Mouse (Mus musculus): ENCODE results near the gene Lhb.
"Not testable (repeated sequence)": the region's sequence is repeated elsewhere in the genome, so short reads cannot be mapped to it uniquely, and the experiment has no call there.

Gene Lhb

GRCm38 (mm10) chr7:45420615-45420919 is at the start of gene Lhb:
Gene Lhb (plus strand): TSS chr7:45420820.
- no peak for DNase-seq (ENCODE audit: low read depth, low spot score)

- DNase-seq (ENCODE audit: low read depth, low spot score) = no peak
Measured at GRCm38 (mm10) chr7:45372371-45372770, 48.2 kb upstream of the Lhb start.

DNA sequence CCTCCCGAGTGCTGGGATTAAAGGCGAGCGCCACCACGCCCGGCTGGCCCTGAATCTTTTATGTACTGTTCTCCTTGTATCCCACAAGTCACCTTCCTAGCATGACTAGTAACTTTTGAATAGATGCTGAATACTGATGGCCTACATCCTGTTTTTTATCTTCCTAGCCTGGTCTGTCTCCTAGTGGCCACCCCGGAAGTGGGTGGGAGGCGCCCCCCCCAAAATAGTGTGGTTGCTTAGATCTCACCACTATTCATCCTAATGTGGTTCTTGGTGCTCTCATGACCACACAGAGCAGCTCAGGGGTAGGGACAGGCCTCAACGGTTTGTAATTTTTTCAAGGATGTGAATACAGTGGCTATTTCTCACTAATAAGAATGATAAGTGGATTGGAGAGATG is 46.0 kb upstream of the Lhb start:
- DNase-seq (ENCODE audit: low read depth, low spot score) = no peak

DNA sequence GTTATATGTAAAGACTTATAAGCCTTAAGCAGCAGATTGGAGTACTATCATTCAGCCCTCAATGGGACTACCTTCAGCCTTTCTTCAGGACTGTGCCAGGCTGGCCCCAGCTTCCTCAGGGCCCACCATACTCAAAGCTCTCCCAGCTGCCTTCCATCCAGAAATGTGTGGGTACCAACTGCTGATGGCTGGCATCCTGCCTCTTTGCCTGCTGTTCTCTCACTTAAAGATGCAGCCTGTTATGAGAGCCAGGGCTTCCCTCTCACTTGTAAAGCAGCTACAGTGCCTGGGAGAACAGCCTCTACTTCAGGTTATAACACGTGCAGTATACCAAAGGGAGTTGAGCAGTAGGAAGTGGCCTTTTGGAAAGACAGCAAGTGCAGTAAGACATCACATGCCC is 44.6 kb upstream of the Lhb start:
- no peak for DNase-seq (ENCODE audit: low read depth, low spot score)

DNA sequence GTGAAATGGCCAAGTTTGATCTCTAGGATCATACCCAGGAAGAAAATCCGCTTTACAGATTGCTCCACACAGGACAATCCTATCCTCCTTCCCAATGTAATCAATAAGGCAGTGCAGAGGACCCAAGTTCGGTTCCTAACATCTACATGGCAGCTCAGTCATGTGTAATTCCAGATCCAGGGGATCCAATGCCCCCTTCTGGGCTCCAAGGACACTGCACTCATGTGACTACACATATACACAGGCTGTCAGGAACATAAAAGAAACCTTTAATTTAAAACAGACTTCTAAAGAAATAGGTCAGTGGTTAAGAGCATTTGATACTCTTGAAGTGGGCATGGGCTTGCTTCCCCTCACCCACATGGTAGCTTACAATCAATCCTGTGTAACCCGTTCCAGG is 34.5 kb upstream of the Lhb start:
- DNase-seq (ENCODE audit: low read depth, low spot score) = no peak

DNA sequence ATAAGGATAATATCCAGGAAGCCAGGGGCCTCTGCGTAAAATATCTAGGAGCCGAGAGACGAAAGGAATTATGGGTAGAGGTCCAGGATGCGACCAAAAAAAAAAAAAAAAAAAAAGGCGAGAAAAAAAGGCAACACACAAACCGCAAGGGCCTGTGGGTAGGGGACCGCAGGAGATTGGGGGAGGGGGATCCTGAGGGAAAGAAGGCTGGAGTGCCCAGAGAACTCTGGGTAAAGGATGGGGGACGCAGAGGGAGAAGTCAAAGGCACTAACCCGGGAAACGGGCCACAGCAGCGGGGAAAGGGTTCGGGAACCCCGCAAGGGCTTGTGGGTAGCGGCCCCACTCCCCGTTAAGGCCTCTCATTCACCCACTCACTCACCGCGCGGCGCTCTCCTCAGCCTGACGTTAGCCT is 25.5 kb upstream of the Lhb start:
- no peak for DNase-seq (ENCODE audit: low read depth, low spot score)

GRCm38 (mm10) chr7:45395578-45396336 is 24.9 kb upstream of the Lhb start, which contains the start of gene Snrnp70:
Gene Snrnp70 (minus strand): TSS chr7:45395742.
- DNase-seq (ENCODE audit: low read depth, low spot score) = peak; percentile 100

DNA sequence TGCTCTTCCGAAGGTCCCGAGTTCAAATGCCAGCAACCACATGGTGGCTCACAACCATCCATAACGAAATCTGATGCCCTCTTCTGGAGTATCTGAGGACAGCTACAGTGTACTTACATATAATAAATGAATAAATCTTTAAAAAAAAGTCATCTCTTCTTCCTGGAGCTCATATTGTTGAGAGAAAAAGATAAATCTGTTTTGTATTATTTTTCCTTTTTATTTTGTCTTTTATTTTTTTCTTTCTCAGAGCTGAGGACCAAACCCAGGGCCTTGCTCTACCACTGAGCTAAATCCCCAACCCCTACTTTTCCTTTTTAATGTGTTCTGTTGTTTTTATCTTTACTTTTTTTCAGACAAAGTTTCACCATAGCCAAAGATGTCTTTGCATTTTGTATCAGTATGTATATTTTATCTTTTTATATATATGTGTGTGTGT is 24.3 kb upstream of the Lhb start:
- DNase-seq (ENCODE audit: low read depth, low spot score) = not testable (repeated sequence)

GRCm38 (mm10) chr7:45396787-45397186 is 23.8 kb upstream of the Lhb start:
- DNase-seq (ENCODE audit: low read depth, low spot score) = no peak

DNA sequence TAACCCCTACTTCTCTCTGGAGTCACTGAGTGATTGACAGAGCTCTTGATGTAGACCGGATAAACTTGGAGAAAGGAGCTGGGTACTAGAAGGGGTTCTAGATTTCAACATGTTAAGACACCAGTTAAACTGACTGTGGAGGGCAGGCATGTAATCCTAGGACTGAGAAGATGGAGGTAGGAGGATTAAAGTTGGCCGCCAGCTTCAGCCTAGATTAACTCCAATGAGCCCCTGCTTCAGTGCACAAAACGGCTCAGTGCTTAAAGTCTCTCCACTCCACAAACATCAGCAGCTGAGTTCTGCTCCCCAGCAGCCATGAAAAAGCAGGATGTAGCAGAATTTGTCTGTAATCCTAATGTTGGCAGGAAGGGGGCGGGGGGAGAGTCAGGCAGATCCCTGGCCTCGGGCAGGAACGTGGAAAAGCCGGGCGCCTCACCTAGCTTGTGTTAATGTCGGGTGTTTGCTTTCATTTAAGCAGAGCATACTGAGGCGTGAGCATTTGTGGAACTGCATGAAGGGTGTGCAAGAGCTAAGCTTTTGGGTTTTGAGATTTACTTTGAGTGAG is 19.0 kb upstream of the Lhb start:
- DNase-seq (ENCODE audit: low read depth, low spot score) = peak; percentile 44

- DNase-seq (ENCODE audit: low read depth, low spot score) = no peak
Measured at GRCm38 (mm10) chr7:45403532-45404261, 16.9 kb upstream of the Lhb start.

DNA sequence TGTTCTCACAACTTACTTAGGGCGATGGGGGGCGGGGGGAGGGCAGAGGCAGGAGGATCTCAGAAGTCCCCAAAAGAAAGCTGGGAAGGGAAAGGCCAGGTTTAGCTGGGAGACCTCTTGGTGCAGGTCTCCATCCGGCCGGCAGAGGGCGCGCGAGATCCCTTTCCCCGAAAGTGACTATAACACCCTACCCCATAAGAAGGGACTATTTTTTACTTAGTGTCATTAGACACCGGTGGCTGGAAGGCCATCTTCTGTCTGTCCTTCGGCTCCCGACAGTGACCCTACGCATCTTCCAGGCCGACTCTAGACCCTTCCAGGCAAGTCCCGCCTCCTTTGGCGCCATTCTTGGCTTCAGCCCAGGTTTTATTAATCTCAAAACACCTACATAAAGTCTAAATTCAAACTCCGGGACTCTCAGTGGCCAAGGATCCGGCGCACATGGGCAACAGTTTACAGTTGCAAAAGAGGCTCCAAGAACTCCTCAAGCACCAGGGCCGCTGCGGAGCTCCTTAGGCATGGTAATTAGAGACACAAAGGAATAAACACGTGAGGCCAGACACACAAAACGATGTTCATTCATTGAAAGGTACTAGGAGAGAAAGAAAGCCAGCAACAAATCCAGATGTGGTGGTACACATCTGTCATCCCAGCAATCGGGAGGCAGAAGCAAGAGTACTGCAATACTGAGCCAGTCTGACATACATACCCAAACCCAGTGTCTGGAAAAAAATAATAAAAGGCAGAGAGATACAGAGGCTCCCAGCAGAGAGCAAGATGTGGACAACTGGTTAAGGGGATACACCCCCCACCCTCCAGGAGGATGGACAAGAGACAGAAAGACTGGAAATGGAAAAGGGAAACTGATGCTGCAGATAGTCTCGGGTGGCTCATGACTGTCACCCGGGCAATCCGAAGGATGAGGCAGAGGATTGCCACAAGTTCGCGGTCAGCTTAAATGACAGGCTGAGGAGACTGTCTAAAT is 15.2 kb upstream of the Lhb start, which contains the start of gene Kcna7:
Gene Kcna7, plus strand, starts transcription at position 563 of the 985 bp plus-strand sequence.
- DNase-seq (ENCODE audit: low read depth, low spot score) = no peak

- no peak for DNase-seq (ENCODE audit: low read depth, low spot score)
Measured at GRCm38 (mm10) chr7:45406157-45407156, 14.2 kb upstream of the Lhb start.

GRCm38 (mm10) chr7:45407836-45408235 is 12.8 kb upstream of the Lhb start:
- DNase-seq (ENCODE audit: low read depth, low spot score) = no peak

DNA sequence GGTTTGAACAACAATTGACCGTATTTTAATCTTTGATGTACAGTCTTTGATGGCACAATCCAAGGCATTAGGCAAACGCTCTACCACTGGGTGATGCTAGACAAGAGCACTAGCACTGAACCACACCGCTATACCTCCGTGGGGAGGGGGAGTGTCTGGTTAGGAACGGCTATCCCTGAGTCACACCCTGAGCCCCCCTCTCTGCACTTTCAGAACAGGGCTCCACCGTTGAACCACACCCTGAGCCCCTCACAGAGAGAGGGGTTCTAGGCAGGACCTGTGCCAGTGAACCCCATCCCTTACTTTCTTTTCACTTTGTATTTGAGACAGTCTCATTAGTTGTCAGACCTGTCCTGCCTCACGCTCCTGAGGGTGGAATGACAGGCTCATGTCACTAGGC is 12.3 kb upstream of the Lhb start:
- no peak for DNase-seq (ENCODE audit: low read depth, low spot score)

GRCm38 (mm10) chr7:45408949-45409348 is 11.7 kb upstream of the Lhb start:
- DNase-seq (ENCODE audit: low read depth, low spot score) = no peak

DNA sequence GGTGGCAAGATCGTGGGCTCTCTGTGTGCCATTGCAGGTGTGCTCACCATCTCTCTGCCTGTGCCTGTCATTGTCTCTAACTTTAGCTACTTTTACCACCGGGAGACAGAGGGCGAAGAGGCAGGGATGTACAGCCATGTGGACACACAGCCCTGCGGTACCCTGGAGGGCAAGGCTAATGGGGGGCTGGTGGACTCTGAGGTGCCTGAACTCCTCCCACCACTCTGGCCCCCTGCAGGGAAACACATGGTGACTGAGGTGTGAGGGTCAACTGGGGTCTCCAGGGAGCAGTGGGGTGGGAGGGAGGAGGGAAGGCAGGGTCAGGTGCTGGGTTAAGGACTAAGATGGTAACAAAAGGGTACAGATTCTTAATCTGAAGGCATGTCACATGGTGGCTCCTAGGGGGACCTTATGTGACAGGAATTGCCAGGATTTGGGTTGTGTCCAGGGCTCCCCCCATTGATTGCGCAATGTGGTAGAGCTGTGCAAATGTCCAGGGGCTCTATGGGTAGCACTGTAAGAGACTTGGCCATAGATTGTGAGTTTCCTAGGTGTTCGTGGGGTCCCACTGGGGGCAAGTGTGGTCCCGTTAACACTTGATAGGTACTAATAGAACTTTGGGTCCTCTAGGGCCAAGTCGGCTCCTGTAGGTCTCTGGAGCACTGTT is 11.0 kb upstream of the Lhb start:
- no peak for DNase-seq (ENCODE audit: low read depth, low spot score)

DNA sequence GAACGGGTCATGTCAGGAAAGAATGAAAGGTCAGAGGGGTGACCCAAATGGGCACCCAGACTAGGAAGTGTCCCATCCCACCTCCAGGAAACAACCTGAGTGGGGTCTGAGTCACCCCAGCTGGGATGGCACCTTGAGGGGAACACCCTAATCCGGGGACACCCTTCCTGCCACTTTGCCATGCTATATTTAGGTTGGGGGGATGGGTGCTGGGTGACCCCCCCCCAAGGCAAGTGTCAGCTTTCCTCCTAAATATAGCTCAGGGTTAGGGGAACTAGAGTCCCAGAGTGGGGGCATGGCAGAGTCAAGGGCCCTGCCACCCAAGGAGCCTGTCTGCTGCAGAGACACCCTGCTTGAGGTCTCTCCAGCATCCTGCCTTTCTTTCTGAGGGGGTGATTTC is 8.2 kb upstream of the Lhb start:
- DNase-seq (ENCODE audit: low read depth, low spot score) = no peak

DNA sequence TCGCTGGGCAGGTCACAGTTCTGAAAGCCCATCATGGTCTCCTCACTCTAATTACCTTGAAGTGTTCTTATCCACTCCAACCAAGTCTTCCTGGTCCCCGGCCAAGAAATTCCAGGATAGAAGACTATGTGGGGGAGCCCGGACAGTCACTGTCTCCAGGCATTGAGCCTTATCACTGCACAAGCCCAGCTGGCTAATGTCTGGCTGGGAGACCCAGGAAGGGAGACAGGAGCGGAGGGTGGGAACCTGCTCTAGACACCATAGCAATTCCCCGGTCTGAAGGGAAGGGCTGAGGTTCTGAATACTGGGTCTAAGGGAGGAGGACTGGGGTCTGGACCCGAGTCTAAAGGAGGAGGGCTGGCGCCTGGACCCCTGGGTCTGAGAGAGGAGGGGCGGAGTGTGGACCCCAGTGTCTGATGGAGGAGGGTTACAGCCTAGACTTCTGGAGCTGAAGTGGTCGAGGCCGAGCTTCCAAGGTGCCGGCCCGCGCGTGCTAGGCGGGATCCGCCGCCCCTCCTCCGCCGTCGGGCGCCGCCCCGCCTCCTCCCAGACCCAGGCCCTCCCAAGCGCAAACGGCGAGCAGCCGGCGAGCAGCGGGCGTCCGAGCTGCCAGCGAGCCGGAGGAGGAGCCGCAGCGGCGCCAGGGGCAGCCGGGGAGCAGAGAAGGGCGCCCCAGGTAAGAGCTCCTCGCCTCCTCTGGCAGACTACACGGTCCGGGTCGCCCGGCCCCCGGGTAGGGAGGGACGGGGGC is 7.3 kb upstream of the Lhb start, which contains the start of gene Ntf5:
Gene Ntf5, plus strand, starts transcription at position 583 of the 751 bp plus-strand sequence.
- no peak for DNase-seq (ENCODE audit: low read depth, low spot score)

Measured in retina, postnatal 7 days (tissue).